Mouse (Mus musculus): Measurements from ENCODE around the gene Trak1. TPM values are rescaled to one million over a fixed set of nuclear protein-coding genes. Genes with fewer than 3 reads are reported as not detected.

Gene Trak1
- total RNA-seq, 2 experiments from 2014 or later, result 156 to 204 TPM

DNA sequence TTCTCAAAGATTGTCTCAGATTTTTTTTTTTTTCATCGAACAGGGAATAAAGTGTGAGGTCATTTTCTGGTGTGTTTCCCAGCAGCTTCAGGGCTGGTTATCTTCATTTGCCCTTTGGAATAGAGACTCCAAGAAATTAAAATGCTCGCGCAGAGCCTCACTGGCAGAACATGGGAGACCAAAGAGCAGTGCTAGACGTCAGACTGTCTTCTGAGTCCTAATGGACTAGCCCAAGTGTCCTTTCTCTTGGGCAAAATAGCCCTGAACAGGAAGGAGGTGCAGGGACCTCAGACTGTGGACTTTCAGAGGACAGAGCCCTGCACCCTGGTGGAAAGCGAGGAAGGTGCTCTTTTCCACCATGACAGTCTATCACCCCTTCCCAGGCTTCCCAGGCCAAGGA lies 217.2 kb downstream of the Trak1 start:
- no peak for TF ChIP-seq CTCF (IDR thresholded peaks at IDR 0.05)

DNA sequence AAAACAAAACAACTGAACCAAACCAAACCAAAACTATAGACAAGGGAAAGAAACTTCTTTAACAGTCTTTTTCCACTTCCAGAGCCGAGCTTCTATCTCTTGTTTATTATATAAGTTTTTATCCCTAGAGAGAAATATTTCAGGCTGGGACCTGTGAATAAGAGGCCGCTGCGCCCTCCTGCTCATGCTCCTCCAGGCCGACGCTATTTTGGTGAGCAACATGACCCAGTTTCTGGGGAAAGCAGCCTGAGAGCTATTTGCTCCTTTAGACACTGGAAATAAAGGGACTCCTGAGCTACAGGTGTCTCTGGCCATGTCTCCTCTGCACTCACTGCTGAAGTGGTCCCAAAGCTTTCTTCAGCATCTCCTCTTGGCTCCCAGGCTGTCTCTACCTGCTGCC lies 222.7 kb downstream of the Trak1 start:
- no peak for TF ChIP-seq CTCF (IDR thresholded peaks at IDR 0.05)
- no peak overlapping the region for H3K4me3 ChIP-seq
- peak; percentile 30 for DNase-seq
- intact Hi-C loops (cut with DNase I), result no loop called here
- H3K27ac ChIP-seq, result peak overlapping the region; percentile 75

More for the DNA sequence above, 217.2 kb downstream of the Trak1 start:
- Histone ChIP-seq H3K27ac (no peak overlapping the region), H3K4me3 (no peak overlapping the region)
- no peak for DNase-seq
- intact Hi-C loops (cut with DNase I), result no loop called here

Other genes starting within 250 kb of the Trak1 start
- under 1 TPM; 0.11 to 0.36 TPM for gene Ulk4, start 20.3 kb upstream of the Trak1 start, total RNA-seq (2021)
- gene Cck, start 198.2 kb downstream of the Trak1 start, total RNA-seq (2021), result not detected